Mouse (Mus musculus) MEL (cell line): Measurements from ENCODE around the gene Fgf12. TPM values are rescaled to one million over a fixed set of nuclear protein-coding genes. Genes with fewer than 3 reads are reported as not detected.

Experiments
- DNase-seq: peaks from one replicate; pipeline ENCODE4 v3.0.0; 2011; ENCODE audit warnings: low read depth, low spot score
- H3K27ac ChIP-seq: 2 replicates; pipeline ENCODE4 v1.5.1; 2012; ENCODE audit warnings: low read depth, mild to moderate bottlenecking, control low read depth, low read length, moderate library complexity; ENCODE audit not compliant: control insufficient read depth
- H3K27me3 ChIP-seq, 2 experiments: fragments of 150-350 bp in 1 of 2; sonication (generic) in 1 of 2; 2 replicates each; pipeline ENCODE4 v1.6.1; 2012; ENCODE audit warnings: low read length in 2 of 2, mild to moderate bottlenecking in 2 of 2, improper control_type of control experiment in 1 of 2, moderate library complexity in 1 of 2; ENCODE audit not compliant: insufficient read depth in 2 of 2, control insufficient read depth in 1 of 2
- H3K36me3 ChIP-seq, 2 experiments: 2 replicates each; pipeline ENCODE4 v1.6.1; 2012 to 2014; ENCODE audit warnings: low read length in 2 of 2, improper control_type of control experiment in 1 of 2, inconsistent platforms in 1 of 2, mild to moderate bottlenecking in 1 of 2; ENCODE audit not compliant: insufficient read depth in 2 of 2, control insufficient read depth in 1 of 2
- H3K4me1 ChIP-seq, 2 experiments: fragments of 150-350 bp in 1 of 2; sonication (generic) in 1 of 2; 2 replicates each; pipeline ENCODE4 v1.6.1; 2012; ENCODE audit warnings: low read length in 2 of 2, improper control_type of control experiment in 1 of 2, mild to moderate bottlenecking in 1 of 2; ENCODE audit not compliant: insufficient read depth in 2 of 2, control insufficient read depth in 1 of 2
- H3K4me3 ChIP-seq, 2 experiments: fragments of 150-350 bp in 1 of 2; sonication (generic) in 1 of 2; 2 replicates each; pipeline ENCODE4 v1.5.1; 2012; ENCODE audit warnings: low read depth in 2 of 2, low read length in 2 of 2, mild to moderate bottlenecking in 2 of 2, moderate library complexity in 2 of 2, control low read depth in 1 of 2, improper control_type of control experiment in 1 of 2; ENCODE audit not compliant: control insufficient read depth in 1 of 2, insufficient read depth in 1 of 2
- H3K79me2 ChIP-seq: 2 replicates; pipeline ENCODE4 v1.6.1; 2012; ENCODE audit warnings: mild to moderate bottlenecking, low read length, moderate library complexity; ENCODE audit not compliant: control insufficient read depth, poor library complexity, insufficient read depth
- H3K9ac ChIP-seq: 2 replicates; pipeline ENCODE4 v1.6.1; 2012; ENCODE audit warnings: low read depth, mild to moderate bottlenecking, control low read depth, low read length, moderate library complexity; ENCODE audit not compliant: control insufficient read depth, poor library complexity, severe bottlenecking
- H3K9me3 ChIP-seq: fragments of 150-350 bp; sonication (generic); replicated peaks from 2 replicates; pipeline ENCODE4 v1.6.1; 2012; ENCODE audit warnings: mild to moderate bottlenecking, low read length, improper control_type of control experiment, moderate library complexity; ENCODE audit not compliant: insufficient read depth
- BHLHE40 ChIP-seq: IDR thresholded peaks from 2 replicates; pipeline ENCODE4 v1.6.1; 2012; ENCODE audit warnings: low read depth, mild to moderate bottlenecking, inconsistent platforms, low read length, improper control_type of control experiment, borderline replicate concordance
- CTCF ChIP-seq, 3 experiments: IDR thresholded peaks in 2 of 3; conservative IDR thresholded peaks in 1 of 3; 2 replicates each; pipeline ENCODE4 v1.5.1; 2011 to 2012; ENCODE audit warnings: low read length in 3 of 3, low read depth in 2 of 3, mild to moderate bottlenecking in 2 of 3, improper control_type of control experiment in 1 of 3, inconsistent platforms in 1 of 3, mixed read lengths in 1 of 3, moderate library complexity in 1 of 3; ENCODE audit not compliant: control insufficient read depth in 1 of 3, insufficient read depth in 1 of 3, poor library complexity in 1 of 3, severe bottlenecking in 1 of 3
- EP300 ChIP-seq, 2 experiments: IDR thresholded peaks; 2 replicates each; pipeline ENCODE4 v1.6.1; 2011; ENCODE audit warnings: improper control_type of control experiment in 2 of 2, low read length in 2 of 2, low read depth in 1 of 2, mild to moderate bottlenecking in 1 of 2
- ETS1 ChIP-seq: IDR thresholded peaks from 2 replicates; pipeline ENCODE4 v1.6.1; 2012; ENCODE audit warnings: low read depth, mild to moderate bottlenecking, inconsistent platforms, low read length, improper control_type of control experiment, moderate library complexity
- GABPA ChIP-seq: IDR thresholded peaks from 2 replicates; pipeline ENCODE4 v1.6.1; 2012; ENCODE audit warnings: low read depth, mild to moderate bottlenecking, inconsistent platforms, low read length, improper control_type of control experiment, moderate library complexity
- JUND ChIP-seq: IDR thresholded peaks from 2 replicates; pipeline ENCODE4 v1.6.1; 2011; ENCODE audit warnings: low read depth, mild to moderate bottlenecking, improper control_type of control experiment, low read length
- KAT2A ChIP-seq: conservative IDR thresholded peaks from 2 replicates; pipeline ENCODE4 v1.6.1; 2012; ENCODE audit warnings: low read depth, low read length, improper control_type of control experiment, inconsistent platforms
- MAFK ChIP-seq: IDR thresholded peaks from 2 replicates; pipeline ENCODE4 v1.6.1; 2011; ENCODE audit warnings: low read depth, mild to moderate bottlenecking, low read length, improper control_type of control experiment, borderline replicate concordance
- MAX ChIP-seq: IDR thresholded peaks from 2 replicates; pipeline ENCODE4 v1.6.1; 2011; ENCODE audit warnings: low read length, improper control_type of control experiment
- MAZ ChIP-seq: IDR thresholded peaks from 2 replicates; pipeline ENCODE4 v1.6.1; 2012; ENCODE audit warnings: low read depth, mild to moderate bottlenecking, inconsistent platforms, low read length, improper control_type of control experiment
- MXI1 ChIP-seq: IDR thresholded peaks from 2 replicates; pipeline ENCODE4 v1.6.1; 2011; ENCODE audit warnings: mild to moderate bottlenecking, low read depth, low read length, improper control_type of control experiment
- MYC ChIP-seq: IDR thresholded peaks from 2 replicates; pipeline ENCODE4 v1.6.1; 2011; ENCODE audit warnings: low read depth, mild to moderate bottlenecking, low read length, improper control_type of control experiment, moderate library complexity
- NRF1 ChIP-seq: IDR thresholded peaks from 2 replicates; pipeline ENCODE4 v1.6.1; 2014; ENCODE audit warnings: low read depth, mild to moderate bottlenecking, inconsistent platforms, low read length, improper control_type of control experiment, moderate library complexity; ENCODE audit not compliant: poor library complexity, insufficient read depth, severe bottlenecking
- POLR2AphosphoS2 ChIP-seq: IDR thresholded peaks from 2 replicates; pipeline ENCODE4 v1.6.1; 2011; ENCODE audit warnings: low read length, improper control_type of control experiment
- POLR2AphosphoS5 ChIP-seq: IDR thresholded peaks from 2 replicates; pipeline ENCODE4 v1.6.1; 2012; ENCODE audit warnings: low read depth, borderline replicate concordance, mild to moderate bottlenecking, inconsistent platforms, low read length, moderate library complexity, mixed read lengths
- RAD21 ChIP-seq: IDR thresholded peaks from 2 replicates; pipeline ENCODE4 v1.6.1; 2011; ENCODE audit warnings: mild to moderate bottlenecking, low read depth, low read length, improper control_type of control experiment
- RCOR1 ChIP-seq: IDR thresholded peaks from 2 replicates; pipeline ENCODE4 v1.6.1; 2012; ENCODE audit warnings: low read depth, mild to moderate bottlenecking, inconsistent platforms, low read length, improper control_type of control experiment
- USF1 ChIP-seq: IDR thresholded peaks from 2 replicates; pipeline ENCODE4 v1.6.1; 2014; ENCODE audit warnings: low read depth, mild to moderate bottlenecking, inconsistent platforms, low read length, improper control_type of control experiment, moderate library complexity
- USF2 ChIP-seq, 2 experiments: IDR thresholded peaks; 2 replicates each; pipeline ENCODE4 v1.6.1; 2011 to 2012; ENCODE audit warnings: improper control_type of control experiment in 2 of 2, low read length in 2 of 2, borderline replicate concordance in 1 of 2, inconsistent platforms in 1 of 2, low read depth in 1 of 2, mild to moderate bottlenecking in 1 of 2; ENCODE audit not compliant: insufficient read depth in 1 of 2
- ZMIZ1 ChIP-seq: IDR thresholded peaks from 2 replicates; pipeline ENCODE4 v1.6.1; 2012; ENCODE audit warnings: low read depth, mild to moderate bottlenecking, inconsistent platforms, low read length, improper control_type of control experiment, moderate library complexity
- ZNF384 ChIP-seq: IDR thresholded peaks from 2 replicates; pipeline ENCODE4 v1.6.1; 2012; ENCODE audit warnings: low read depth, mild to moderate bottlenecking, inconsistent platforms, low read length, improper control_type of control experiment
- polyA plus RNA-seq, 2 experiments: library from polyadenylated mRNA; stranded (reverse) in 1 of 2; unstranded in 1 of 2; fragments of >175 nt in 1 of 2; fragments of >200 nt in 1 of 2; gene quantifications; 2 replicates each; pipeline versions ENCODE4 v1.2.1 to v1.2.4; 2012; ENCODE audit warnings: low replicate concordance in 2 of 2, low read depth in 1 of 2; ENCODE audit not compliant: insufficient read length in 2 of 2, insufficient read depth in 1 of 2, missing spikeins in 1 of 2
- total RNA-seq: library from RNA; depleted of rRNA; stranded (reverse); fragments of 300-350 nt; gene quantifications from 2 replicates; pipeline ENCODE4 v1.2.3, GENCODE M21; 2012

The Fgf12 gene
- total and polyA plus RNA-seq, 3 experiments: not detected

DNA sequence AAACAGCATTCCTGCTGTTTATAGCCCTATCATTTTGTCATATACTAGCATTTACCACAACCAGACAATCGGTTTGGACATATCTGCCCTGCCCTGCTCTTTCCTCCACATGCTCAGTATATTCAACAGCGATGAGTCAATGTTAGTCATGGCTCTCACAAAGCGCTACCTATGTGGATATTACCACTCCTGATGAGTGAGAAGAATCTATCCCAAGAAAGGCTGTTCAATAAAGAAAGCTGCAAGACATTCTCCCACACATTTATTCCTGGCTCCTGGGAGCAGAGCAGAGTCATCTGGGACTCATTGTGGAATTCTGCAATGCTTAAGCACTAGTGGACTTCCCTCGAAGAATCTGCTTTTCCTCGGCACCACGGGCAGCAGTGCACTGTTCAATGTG lies 26.1 kb downstream of the Fgf12 start:
- Histone ChIP-seq H3K4me1 (no peaks in the 10 kb centered on the region), H3K9me3 (no peaks in the 10 kb centered on the region), H3K9ac (no peak overlapping the region), H3K79me2 (no peaks in the 10 kb centered on the region), H3K27me3 (no peaks in the 10 kb centered on the region), H3K4me3 (no peak overlapping the region), H3K36me3 (no peaks in the 10 kb centered on the region), H3K27ac (no peak overlapping the region)
- TF ChIP-seq POLR2AphosphoS2 (no peak), MYC (no peak), ETS1 (no peak), USF1 (no peak), RCOR1 (no peak), EP300 (IDR thresholded peaks at IDR 0.05; ENCODE audit: low read depth in 1 of 2, low read length in 2 of 2) (no peak), CTCF (IDR thresholded peaks at IDR 0.05 in 2 of 3, conservative IDR thresholded peaks at IDR 0.05 in 1 of 3; ENCODE audit: control insufficient read depth in 1 of 3, insufficient read depth in 1 of 3, low read depth in 2 of 3, low read length in 3 of 3, poor library complexity in 1 of 3, severe bottlenecking in 1 of 3) (no peak), ZMIZ1 (no peak), MAZ (no peak), GABPA (no peak), POLR2AphosphoS5 (no peak), MAFK (no peak), MAX (no peak)
- no peak for DNase-seq

GRCm38 (mm10) chr16:28706623-28707022 lies 46.2 kb downstream of the Fgf12 start:
- no peaks in the 10 kb centered on the region for H3K36me3 ChIP-seq
- no peaks in the 10 kb centered on the region for H3K79me2 ChIP-seq
- H3K9ac ChIP-seq: no peak overlapping the region
- no peak for DNase-seq
- no peaks in the 10 kb centered on the region for H3K4me1 ChIP-seq
- H3K9me3 ChIP-seq: no peaks in the 10 kb centered on the region
- H3K4me3 ChIP-seq: no peak overlapping the region
- TF ChIP-seq USF1 (no peak), KAT2A (no peak), JUND (no peak), MYC (no peak), EP300 (IDR thresholded peaks at IDR 0.05; ENCODE audit: low read depth in 1 of 2, low read length in 2 of 2) (no peak), USF2 (IDR thresholded peaks at IDR 0.05; ENCODE audit: borderline replicate concordance in 1 of 2, insufficient read depth in 1 of 2, low read depth in 1 of 2, low read length in 2 of 2) (no peak), MXI1 (no peak), ZNF384 (no peak), ETS1 (no peak), RAD21 (no peak), NRF1 (no peak), POLR2AphosphoS2 (no peak), CTCF (IDR thresholded peaks at IDR 0.05 in 2 of 3, conservative IDR thresholded peaks at IDR 0.05 in 1 of 3; ENCODE audit: control insufficient read depth in 1 of 3, insufficient read depth in 1 of 3, low read depth in 2 of 3, low read length in 3 of 3, poor library complexity in 1 of 3, severe bottlenecking in 1 of 3) (no peak), BHLHE40 (no peak)
- H3K27ac ChIP-seq: no peak overlapping the region
- H3K27me3 ChIP-seq: no peaks in the 10 kb centered on the region
